8 mouse cellular contexts compared by ENCODE assay signal in genomic region chr7:30490251-30490956, GRCm38 (mm10). TPM values are rescaled to one million over a fixed set of nuclear protein-coding genes. Genes with fewer than 3 reads are reported as not detected.
DNase-seq lines count a peak whose midpoint lies in the region.

No protein-coding gene starts in this region.

- DNase-seq in gastrocnemius, adult 18-20 months (ENCODE audit: low spot score), result peak; percentile 24
- no peak for DNase-seq in gastrocnemius, postnatal 25 days
- peak; percentile 56 for DNase-seq in 416B (ENCODE audit: low read depth)
- DNase-seq in T-cell, adult 2 months (ENCODE audit: low spot score), result peak; percentile 25
- peak; percentile 52 for DNase-seq in embryo, embryonic 11 days
- peak; percentile 43 to 52 for DNase-seq in layer of hippocampus, postnatal 36 days
- peak; percentile 36 for DNase-seq in retina, adult 2 months (ENCODE audit: low read depth, low spot score)
- no peak for DNase-seq in yolk sac, embryonic 10.5 days (ENCODE audit: low spot score)

RNA-seq across cellular contexts. Expression of gene Prodh2, which starts 3.0 kb away (rescaled TPM):
- total RNA-seq in gastrocnemius, adult 18-20 months (2021), result not detected
- not detected for total RNA-seq in gastrocnemius, postnatal 25 days (2021)
- under 1 TPM in 1 of 2 experiments, not detected in 1; 0.73 TPM for total RNA-seq in layer of hippocampus, postnatal 36 days (2021)

RNA-seq across cellular contexts. Expression of gene Nphs1, which starts 32.3 kb away (rescaled TPM):
- total RNA-seq in gastrocnemius, adult 18-20 months (2021), result not detected
- not detected for total RNA-seq in gastrocnemius, postnatal 25 days (2021)
- 1 to 10 TPM; 1.2 TPM for total RNA-seq in layer of hippocampus, postnatal 36 days (2021)

RNA-seq across cellular contexts. Expression of gene Kirrel2, which starts 32.9 kb away (rescaled TPM):
- not detected for total RNA-seq in gastrocnemius, adult 18-20 months (2021)
- total RNA-seq in gastrocnemius, postnatal 25 days (2021), result not detected
- total RNA-seq in layer of hippocampus, postnatal 36 days (2021), result 10 to 100 TPM; 12.3 to 21.0 TPM

RNA-seq across cellular contexts. Expression of gene Arhgap33, which starts 44.5 kb away (rescaled TPM):
- total RNA-seq in gastrocnemius, adult 18-20 months (2021), result under 1 TPM; 0.27 to 0.47 TPM
- 1 to 10 TPM in 1 of 2 experiments, under 1 TPM in 1; 0.74 to 1.1 TPM for total RNA-seq in gastrocnemius, postnatal 25 days (2021)
- 100 to 1,000 TPM; 104 to 111 TPM for total RNA-seq in layer of hippocampus, postnatal 36 days (2021)

RNA-seq across cellular contexts. Expression of gene Aplp1, which starts 45.1 kb away (rescaled TPM):
- total RNA-seq in gastrocnemius, adult 18-20 months (2021), result 1 to 10 TPM in 1 of 2 experiments, under 1 TPM in 1; 0.82 to 1.4 TPM
- under 1 TPM; 0.72 to 0.95 TPM for total RNA-seq in gastrocnemius, postnatal 25 days (2021)
- 1,000 to 10,000 TPM; 1,244 to 1,325 TPM for total RNA-seq in layer of hippocampus, postnatal 36 days (2021)

Comparison
In these comparisons a context has a peak if more than half of its experiments do, and no peak if none do; other contexts are left out.
1. DNase-seq: peak in gastrocnemius, adult 18-20 months (single experiment), 416B (single experiment), T-cell, adult 2 months (single experiment), embryo, embryonic 11 days (single experiment), layer of hippocampus, postnatal 36 days (2 of 2) and retina, adult 2 months (single experiment); none in gastrocnemius, postnatal 25 days (single experiment) and yolk sac, embryonic 10.5 days (single experiment).
2. RNA of gene Kirrel2, which starts 32.9 kb away (total RNA-seq): 12.3 to 21.0 TPM in layer of hippocampus, postnatal 36 days; not detected in gastrocnemius, postnatal 25 days and not detected in gastrocnemius, adult 18-20 months; every median in the first group is over 10 times any median in the second.